Mouse (Mus musculus) gonadal fat pad, adult 2 months (tissue): ENCODE measurements at regions not wholly inside any gene's neighbourhood (a gene's known extent, or its start where the extent isn't known, plus 50 kb on each side); places are given as distances from the start of the nearest gene placed in this dataset.

Experiments used
- DNase-seq: peaks from one replicate; pipeline ENCODE4 v3.0.0-alpha.2; 2012; ENCODE audit warnings: low read depth

GRCm38 (mm10) chr4:55475409-55475808, 56.9 kb downstream of the Klf4 start:
- no peak for DNase-seq

GRCm38 (mm10) chr4:55474044-55474788, 58.0 kb downstream of the Klf4 start:
- no peak for DNase-seq

- no peak for DNase-seq
These were observed 59.6 kb downstream of the Klf4 start for GRCm38 (mm10) chr4:55472649-55473048.

GRCm38 (mm10) chr4:55470779-55471663, 61.2 kb downstream of the Klf4 start:
- no peak for DNase-seq

- DNase-seq = no peak
These were observed 68.1 kb downstream of the Klf4 start for GRCm38 (mm10) chr4:55464192-55464591.

- DNase-seq = peak; percentile 79
These were observed 70.3 kb downstream of the Klf4 start for GRCm38 (mm10) chr4:55461927-55462326.

- no peak for DNase-seq
These were observed 78.4 kb downstream of the Klf4 start for GRCm38 (mm10) chr4:55453902-55454301.

GRCm38 (mm10) chr4:55452546-55452945, 79.7 kb downstream of the Klf4 start:
- DNase-seq = no peak

GRCm38 (mm10) chr4:55451711-55452110, 80.6 kb downstream of the Klf4 start:
- DNase-seq = no peak

- DNase-seq = no peak
These were observed 81.2 kb downstream of the Klf4 start for GRCm38 (mm10) chr4:55451026-55451425.

- no peak for DNase-seq
These were observed 88.8 kb downstream of the Klf4 start for GRCm38 (mm10) chr4:55443489-55443888.

GRCm38 (mm10) chr4:55442098-55442497, 90.2 kb downstream of the Klf4 start:
- DNase-seq = no peak
